Mouse (Mus musculus): ENCODE measurements around the gene Nox4.

GRCm38 (mm10) chr7:87322085-87322484 lies 76.2 kb downstream of the Nox4 start:
- no peak for TF ChIP-seq CTCF (IDR thresholded peaks at IDR 0.05; ENCODE audit: extremely low read depth, insufficient read depth, low read length)
- no peak for TF ChIP-seq POLR2A (IDR thresholded peaks at IDR 0.05; ENCODE audit: extremely low read depth, insufficient read depth, low read length)

Measured in cortical plate, adult 2 months (tissue).